Mouse (Mus musculus) midbrain, postnatal 0 days (tissue): ENCODE measurements at regions not wholly inside any gene's neighbourhood (a gene's known extent, or its start where the extent isn't known, plus 50 kb on each side); places are given as distances from the start of the nearest gene placed in this dataset.
A peak's percentile ranks its signal among the peaks of the same experiment; 100 is the strongest.

Source experiments
- ATAC-seq: fragments of 200-750 bp; cut with Nextera tagmentation; 2 replicates; pipeline ENCODE4 v1.8.0; 2017; ENCODE audit warnings: moderate number of reproducible peaks, mild to moderate bottlenecking, moderate TSS enrichment, moderate library complexity; ENCODE audit not compliant: low FRiP score
- DNase-seq: peaks from one replicate; pipeline ENCODE4 v3.0.0-alpha.2; 2015; ENCODE audit warnings: low spot score
- H3K27ac ChIP-seq: fragments of 300-500 bp; sonication (generic); 2 replicates; pipeline ENCODE4 v1.5.1; 2014; ENCODE audit warnings: low read depth, mild to moderate bottlenecking, low read length, mixed read lengths
- H3K27me3 ChIP-seq: fragments of 300-500 bp; sonication (generic); 2 replicates; pipeline ENCODE4 v1.6.1; 2014; ENCODE audit warnings: low read length, control low read depth, mixed read lengths; ENCODE audit not compliant: insufficient read depth
- H3K36me3 ChIP-seq: fragments of 300-500 bp; sonication (generic); 2 replicates; pipeline ENCODE4 v1.6.1; 2014; ENCODE audit warnings: low read length, control low read depth, mixed read lengths; ENCODE audit not compliant: insufficient read depth
- H3K4me1 ChIP-seq: fragments of 300-500 bp; sonication (generic); 2 replicates; pipeline ENCODE4 v1.6.1; 2014; ENCODE audit warnings: mild to moderate bottlenecking, control low read depth, antibody characterized with exemption, low read length, mixed read lengths; ENCODE audit not compliant: insufficient read depth
- H3K4me2 ChIP-seq: fragments of 300-500 bp; sonication (generic); 2 replicates; pipeline ENCODE4 v1.6.1; 2014; ENCODE audit warnings: low read depth, mild to moderate bottlenecking, low read length, mixed read lengths; ENCODE audit not compliant: poor library complexity, severe bottlenecking
- H3K4me3 ChIP-seq: fragments of 300-500 bp; sonication (generic); 2 replicates; pipeline ENCODE4 v1.5.1; 2014; ENCODE audit warnings: low read depth, mild to moderate bottlenecking, low read length, moderate library complexity
- H3K9ac ChIP-seq: fragments of 300-500 bp; sonication (generic); replicated peaks from 2 replicates; pipeline ENCODE4 v1.6.1; 2014; ENCODE audit warnings: mild to moderate bottlenecking, low read length, moderate library complexity, mixed read lengths; ENCODE audit not compliant: poor library complexity, severe bottlenecking
- H3K9me3 ChIP-seq: fragments of 300-500 bp; sonication (generic); 2 replicates; pipeline ENCODE4 v1.6.1; 2016; ENCODE audit warnings: low read length, control low read depth
- CTCF ChIP-seq: IDR thresholded peaks from 2 replicates; pipeline ENCODE4 v1.5.1; 2016; ENCODE audit warnings: antibody characterized with exemption, mild to moderate bottlenecking
- WGBS: fragments of 180-500 bp; shearing (Covaris S2); extraction: QIAGEN DNeasy Blood & Tissue Kit; methylation state at CpG from one replicate; pipeline ENCODE4 v1.1.7; 2014; 5-methylcytosine and 5-hydroxymethylcytosine counted together

- Histone ChIP-seq H3K4me1 (no peaks in the 10 kb centered on the region), H3K36me3 (no peaks in the 10 kb centered on the region), H3K9me3 (no peaks in the 10 kb centered on the region), H3K27ac (no peak overlapping the region), H3K9ac (no peak overlapping the region), H3K4me3 (no peak overlapping the region), H3K4me2 (no peak overlapping the region), H3K27me3 (no peaks in the 10 kb centered on the region)
- no peak for TF ChIP-seq CTCF
- 96% methylated on average over 2 of the region's 2 CpGs for WGBS
- ATAC-seq (no peak), DNase-seq (no peak)
Measured at GRCm38 (mm10) chr3:37909008-37909407, 184.7 kb upstream of the Gm5148 start.

GRCm38 (mm10) chr3:37908456-37908855 is 184.2 kb upstream of the Gm5148 start:
- WGBS, result 53% methylated on average over 6 of the region's 6 CpGs
- DNase-seq, result no peak
- no peak overlapping the region for H3K4me3 ChIP-seq

GRCm38 (mm10) chr3:37907432-37908088 is 183.3 kb upstream of the Gm5148 start:
- no peak for ATAC-seq
- no peak overlapping the region for H3K27ac ChIP-seq
- DNase-seq, result no peak

More at GRCm38 (mm10) chr3:37908456-37908855, 184.2 kb upstream of the Gm5148 start:
- no peaks in the 10 kb centered on the region for H3K9me3 ChIP-seq
- H3K4me2 ChIP-seq, result no peak overlapping the region
- no peak for ATAC-seq
- no peaks in the 10 kb centered on the region for H3K4me1 ChIP-seq
- no peak overlapping the region for H3K9ac ChIP-seq
- no peak overlapping the region for H3K27ac ChIP-seq
- no peaks in the 10 kb centered on the region for H3K36me3 ChIP-seq
- TF ChIP-seq CTCF, result no peak
- no peaks in the 10 kb centered on the region for H3K27me3 ChIP-seq

GRCm38 (mm10) chr3:37906806-37907251 is 182.5 kb upstream of the Gm5148 start:
- ATAC-seq, result no peak
- 34% methylated on average over 5 of the region's 5 CpGs for WGBS
- Histone ChIP-seq H3K4me2 (no peak overlapping the region), H3K9ac (no peak overlapping the region), H3K36me3 (no peaks in the 10 kb centered on the region), H3K27me3 (no peaks in the 10 kb centered on the region), H3K9me3 (no peaks in the 10 kb centered on the region), H3K4me3 (no peak overlapping the region), H3K27ac (no peak overlapping the region), H3K4me1 (no peaks in the 10 kb centered on the region)
- TF ChIP-seq CTCF, result no peak
- DNase-seq, result peak; percentile 10

More at GRCm38 (mm10) chr3:37907432-37908088, 183.3 kb upstream of the Gm5148 start:
- Histone ChIP-seq H3K4me3 (no peak overlapping the region), H3K9ac (no peak overlapping the region), H3K36me3 (no peaks in the 10 kb centered on the region), H3K9me3 (no peaks in the 10 kb centered on the region), H3K4me1 (no peaks in the 10 kb centered on the region), H3K27me3 (no peaks in the 10 kb centered on the region), H3K4me2 (no peak overlapping the region)
- 62% methylated on average over 14 of the region's 14 CpGs for WGBS
- no peak for TF ChIP-seq CTCF

- no peaks in the 10 kb centered on the region for H3K27me3 ChIP-seq
- ATAC-seq (no peak), DNase-seq (no peak)
- H3K36me3 ChIP-seq, result no peaks in the 10 kb centered on the region
- no peaks in the 10 kb centered on the region for H3K4me1 ChIP-seq
- WGBS, result 83% methylated on average over 3 of the region's 3 CpGs
- H3K9ac ChIP-seq, result no peak overlapping the region
- H3K9me3 ChIP-seq, result no peaks in the 10 kb centered on the region
- H3K4me3 ChIP-seq, result no peak overlapping the region
- no peak overlapping the region for H3K27ac ChIP-seq
- TF ChIP-seq CTCF, result no peak
- no peak overlapping the region for H3K4me2 ChIP-seq
Measured at GRCm38 (mm10) chr3:37904188-37904587, 179.9 kb upstream of the Gm5148 start.

- Histone ChIP-seq H3K9me3 (no peaks in the 10 kb centered on the region), H3K4me3 (no peak overlapping the region), H3K27ac (no peak overlapping the region), H3K36me3 (no peaks in the 10 kb centered on the region), H3K4me2 (no peak overlapping the region), H3K27me3 (no peaks in the 10 kb centered on the region), H3K4me1 (no peaks in the 10 kb centered on the region), H3K9ac (no peak overlapping the region)
- WGBS, result 90% methylated on average over 3 of the region's 3 CpGs
- ATAC-seq, result no peak
- no peak for TF ChIP-seq CTCF
- DNase-seq, result no peak
Measured at GRCm38 (mm10) chr3:37903482-37903881, 179.2 kb upstream of the Gm5148 start.
